Mouse (Mus musculus) frontal cortex, postnatal 14 days (tissue): ENCODE measurements around the gene Il6st.

Experiments used
- DNase-seq, 2 experiments: peaks; one replicate each; pipeline ENCODE4 v3.0.0; 2022; ENCODE audit warnings: low spot score in 2 of 2

Il6st gene

GRCm38 (mm10) chr13:112442867-112443529 lies 20.9 kb upstream of the Il6st start:
- DNase-seq = no peak

DNA sequence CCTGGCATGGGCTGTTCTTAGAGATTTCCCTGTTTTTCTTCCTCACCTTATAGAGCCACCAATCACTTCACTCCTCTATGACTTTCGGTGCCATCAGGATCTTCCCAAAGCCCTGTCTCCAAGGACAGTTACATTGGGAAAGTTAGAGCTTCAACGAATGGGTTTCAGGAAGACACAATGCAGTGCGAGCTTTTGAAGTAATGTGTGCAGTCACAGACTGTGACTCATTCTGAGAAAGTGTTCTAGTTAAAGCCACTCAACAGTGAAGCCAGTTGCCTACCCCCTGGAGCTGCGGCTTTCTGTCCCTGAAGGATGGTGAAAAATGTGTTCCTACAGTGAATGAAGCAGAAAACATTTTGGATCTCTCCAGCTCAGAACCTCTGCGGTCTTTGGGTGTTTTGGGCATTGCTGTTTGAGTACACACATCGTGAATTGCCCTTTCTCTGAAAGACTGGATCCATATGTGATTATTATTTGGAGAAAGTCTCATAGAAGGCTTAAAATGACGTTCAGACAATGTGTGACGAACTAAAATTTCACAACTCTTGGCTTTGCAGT lies 16.7 kb upstream of the Il6st start:
- no peak for DNase-seq

DNA sequence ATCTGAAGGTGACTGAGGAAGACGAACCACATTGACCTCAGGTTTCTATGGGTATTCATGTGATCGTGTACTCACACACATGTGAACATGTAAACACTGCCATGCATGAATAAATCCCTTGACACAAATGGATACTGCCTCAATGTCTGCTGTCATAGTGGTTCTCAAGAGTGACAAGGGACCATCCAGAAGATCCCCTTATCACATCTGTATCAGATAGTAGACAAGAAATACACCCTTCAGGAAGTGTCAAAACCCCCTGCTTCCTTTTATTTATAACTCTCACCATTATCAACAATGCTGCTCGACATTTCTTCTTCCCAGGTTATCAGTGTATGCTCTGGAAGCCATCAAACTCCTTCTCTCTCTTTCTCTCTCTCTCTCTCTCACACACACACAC lies 13.7 kb upstream of the Il6st start:
- no peak for DNase-seq

DNA sequence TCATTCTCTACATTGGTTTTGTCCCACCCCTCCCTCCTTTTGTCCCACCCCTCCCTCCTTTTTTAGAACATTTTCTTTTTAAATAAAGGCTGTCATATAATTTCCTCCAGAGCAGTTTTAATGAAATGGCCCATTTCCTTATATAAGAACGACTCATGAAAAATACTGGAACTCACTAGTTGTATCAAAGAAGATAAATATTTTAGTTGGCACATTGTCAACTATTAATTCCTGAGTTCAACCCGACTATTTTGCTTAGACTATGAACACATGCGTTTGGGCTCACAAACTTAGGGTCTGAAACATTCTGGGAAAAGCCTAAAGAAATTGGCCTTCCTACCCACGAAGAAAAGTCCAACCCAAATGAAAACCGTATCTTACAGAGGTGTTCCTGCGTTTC lies 6.5 kb upstream of the Il6st start:
- no peak for DNase-seq

DNA sequence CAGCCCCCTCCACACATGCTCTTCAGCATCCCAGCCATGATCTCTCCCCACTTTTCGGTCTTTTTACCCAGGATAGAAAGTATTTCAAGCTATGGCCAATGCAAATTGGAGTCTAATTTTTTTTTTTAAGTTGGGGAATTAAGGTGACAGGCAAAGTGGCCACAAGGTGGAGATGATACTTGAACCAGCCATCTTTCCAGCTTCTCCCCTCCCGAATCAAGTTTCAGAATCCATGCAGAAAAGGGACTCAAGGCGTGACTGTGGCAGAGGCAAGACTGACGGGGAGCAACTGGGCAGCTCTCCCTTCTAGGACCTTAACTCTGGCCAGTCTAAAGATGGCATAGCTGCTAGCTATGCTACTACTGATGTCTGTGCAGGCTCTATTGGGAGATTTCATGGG lies 5.9 kb upstream of the Il6st start:
- DNase-seq = no peak

DNA sequence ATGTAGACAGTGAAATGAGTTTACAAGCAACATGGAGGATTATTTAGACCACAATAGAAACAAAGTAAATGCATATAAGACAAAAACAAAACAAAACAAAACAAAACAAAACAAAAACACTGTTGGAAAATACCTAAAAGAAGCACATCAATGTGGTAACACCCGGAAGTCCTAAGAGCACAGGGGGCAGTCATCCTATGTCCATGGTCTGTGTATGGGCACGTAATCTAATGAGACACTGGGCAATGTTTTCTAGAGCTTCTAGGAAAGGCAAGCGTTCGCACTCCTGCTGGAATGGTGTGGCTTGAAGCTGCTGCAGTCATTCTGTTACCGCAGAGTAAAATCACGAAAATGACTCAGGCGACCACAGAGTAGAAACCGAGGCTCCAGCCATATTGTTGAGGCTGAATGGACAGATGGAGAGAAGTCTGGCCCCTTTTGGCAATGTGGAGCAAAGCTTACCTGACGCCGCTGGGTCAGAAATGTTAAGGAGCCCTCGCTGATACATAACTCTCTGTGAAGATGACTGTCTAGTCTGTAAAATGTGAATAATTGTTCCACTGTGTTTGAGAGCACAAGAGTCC lies 5.3 kb upstream of the Il6st start:
- DNase-seq = no peak

DNA sequence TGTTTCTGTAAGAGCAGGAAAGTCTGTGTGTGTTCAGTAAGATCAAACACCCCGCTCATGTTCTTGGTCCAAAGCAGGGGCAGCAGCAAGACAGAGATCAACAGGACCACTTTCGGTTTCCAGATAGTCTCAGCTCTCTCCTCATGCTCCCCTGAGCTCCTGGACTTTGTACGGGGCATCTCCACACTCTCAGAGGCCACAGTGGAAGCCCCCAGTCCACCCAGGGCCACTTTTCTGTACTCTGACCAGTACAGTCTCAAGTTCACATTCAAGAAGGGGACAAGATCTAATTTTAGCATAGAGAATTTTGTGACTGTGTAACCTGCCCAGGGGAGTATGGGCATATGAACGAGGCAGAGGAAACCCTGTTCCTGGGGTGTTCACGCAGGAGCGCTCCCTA lies 3.9 kb upstream of the Il6st start:
- no peak for DNase-seq

GRCm38 (mm10) chr13:112462411-112462987 lies 1.4 kb upstream of the Il6st start:
- no peak for DNase-seq

DNA sequence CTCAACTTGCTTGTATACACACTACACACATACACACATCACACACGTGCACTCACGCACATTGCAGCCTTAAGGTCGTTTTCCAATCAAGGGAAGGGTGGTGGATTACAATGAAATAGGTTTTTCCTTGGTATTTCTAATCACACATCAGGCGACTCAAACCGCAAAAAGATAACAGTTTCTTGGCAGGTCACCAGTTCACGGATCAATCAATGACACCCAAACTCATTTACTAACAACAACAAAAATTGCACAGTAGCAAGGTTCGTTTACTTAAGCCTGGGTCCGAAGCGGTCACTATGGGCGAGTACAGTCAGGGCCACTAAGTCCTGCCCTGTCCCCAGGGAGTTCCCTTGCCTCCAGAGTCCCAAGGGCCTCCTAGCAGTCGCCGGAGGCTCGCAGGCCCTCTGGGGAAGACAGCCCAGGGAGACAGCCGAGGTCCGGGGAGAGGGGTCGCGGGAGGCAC lies 500 bp upstream of the Il6st start:
- DNase-seq = no peak

DNA sequence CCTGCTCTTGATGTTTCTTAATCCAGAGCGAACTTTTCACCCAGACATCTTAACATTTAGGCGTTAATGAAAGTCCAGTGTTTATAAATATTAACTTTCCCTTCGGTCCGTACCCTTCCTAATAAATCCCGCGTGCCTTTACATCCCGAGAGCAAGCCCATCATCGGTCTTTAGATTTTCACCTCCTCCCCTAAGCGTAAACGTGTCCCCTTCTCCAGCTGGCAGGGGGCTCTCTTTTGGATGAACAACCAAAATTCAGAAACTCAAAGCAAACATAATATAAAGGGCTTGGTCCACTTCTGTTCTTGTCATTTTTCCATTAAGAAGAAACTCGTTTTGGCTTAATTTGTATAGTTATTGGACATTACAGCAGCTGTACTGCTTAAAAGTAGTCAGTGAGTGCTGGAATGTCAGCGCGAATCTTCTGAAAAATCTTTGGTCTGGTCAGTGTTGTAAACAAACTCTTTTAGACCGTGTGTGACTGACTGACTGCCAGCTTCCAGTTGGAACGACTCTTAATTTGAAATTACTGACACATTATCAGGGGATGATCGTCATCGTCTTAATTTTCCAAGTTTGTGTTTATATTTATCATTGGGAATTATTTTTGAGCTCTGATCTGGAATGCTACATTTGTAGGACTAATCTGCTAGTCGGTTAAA lies 887 bp downstream of the Il6st start:
- no peak for DNase-seq

DNA sequence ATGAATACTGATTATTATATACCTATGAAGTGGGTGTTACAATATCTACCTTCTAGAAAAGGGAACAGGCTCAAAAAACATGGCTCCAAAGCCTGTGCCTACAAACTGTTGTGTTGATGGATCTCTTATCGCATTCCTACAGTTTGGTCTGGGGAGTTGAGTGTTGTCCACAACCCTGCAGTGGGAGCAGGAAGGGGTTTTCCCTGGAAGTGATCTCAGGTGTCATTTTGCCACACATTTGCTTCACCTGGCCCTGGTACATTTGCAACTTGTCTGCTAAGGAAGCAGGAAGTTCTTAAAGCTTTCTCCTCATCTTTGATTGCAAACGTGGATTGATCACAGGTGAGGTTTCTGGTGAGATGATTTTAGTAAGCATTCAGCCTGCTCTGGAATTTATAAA lies 1.7 kb downstream of the Il6st start:
- no peak for DNase-seq

DNA sequence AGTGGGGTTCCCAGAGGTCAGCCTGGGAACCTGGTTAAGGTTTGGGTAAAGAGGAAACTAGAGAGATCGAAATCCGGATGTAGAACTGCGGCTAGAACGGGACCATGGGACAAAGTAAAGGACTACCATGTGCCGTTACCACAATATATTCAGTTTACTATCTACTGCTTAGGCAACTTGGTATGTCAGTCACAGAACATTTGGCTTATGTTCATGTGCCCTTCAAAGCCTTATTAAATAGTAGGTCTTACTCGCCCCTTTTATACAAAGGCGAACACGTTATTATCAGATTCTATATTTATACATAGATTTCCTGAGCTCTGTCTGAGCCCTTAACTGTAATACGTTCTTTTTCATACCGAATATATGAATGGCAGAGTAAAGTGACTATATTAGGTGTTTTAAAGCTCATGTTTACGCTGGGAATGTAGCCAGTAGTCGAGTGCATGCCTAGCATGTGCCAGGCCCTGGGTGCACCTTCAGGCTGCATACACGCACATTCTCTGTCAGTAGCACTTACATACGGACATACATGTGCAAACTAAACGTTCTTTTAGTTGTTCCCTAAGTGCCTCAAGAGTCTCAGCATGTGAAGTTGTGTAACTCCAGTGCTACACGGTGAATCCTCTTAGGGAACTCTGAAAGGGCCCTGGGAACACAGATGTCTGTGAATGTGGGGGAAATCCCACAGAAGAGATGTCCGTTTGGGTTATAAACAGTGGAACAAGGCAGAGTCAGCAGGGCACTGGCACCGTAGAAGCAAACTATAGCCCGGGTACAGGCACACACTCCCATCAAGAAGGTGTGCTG lies 2.5 kb downstream of the Il6st start:
- DNase-seq = no peak

DNA sequence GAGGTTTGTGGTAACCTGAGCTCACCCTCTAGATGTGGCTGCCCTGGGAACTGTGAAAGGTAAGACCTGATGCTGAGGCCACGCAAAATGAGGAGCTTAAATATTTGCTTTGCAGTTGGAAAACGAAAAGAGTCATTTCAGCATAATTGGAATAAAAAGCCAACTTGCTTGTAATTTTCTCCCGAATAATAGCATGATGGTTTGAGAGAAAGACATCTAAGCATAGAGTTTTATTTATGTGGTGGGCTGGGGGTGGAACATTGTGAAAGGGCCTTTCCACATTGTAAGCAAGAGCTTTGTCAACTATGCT lies 3.0 kb downstream of the Il6st start:
- DNase-seq = no peak

- DNase-seq = no peak
These were observed 3.5 kb downstream of the Il6st start for GRCm38 (mm10) chr13:112467384-112467783.

GRCm38 (mm10) chr13:112469491-112469890 lies 5.6 kb downstream of the Il6st start:
- no peak for DNase-seq

DNA sequence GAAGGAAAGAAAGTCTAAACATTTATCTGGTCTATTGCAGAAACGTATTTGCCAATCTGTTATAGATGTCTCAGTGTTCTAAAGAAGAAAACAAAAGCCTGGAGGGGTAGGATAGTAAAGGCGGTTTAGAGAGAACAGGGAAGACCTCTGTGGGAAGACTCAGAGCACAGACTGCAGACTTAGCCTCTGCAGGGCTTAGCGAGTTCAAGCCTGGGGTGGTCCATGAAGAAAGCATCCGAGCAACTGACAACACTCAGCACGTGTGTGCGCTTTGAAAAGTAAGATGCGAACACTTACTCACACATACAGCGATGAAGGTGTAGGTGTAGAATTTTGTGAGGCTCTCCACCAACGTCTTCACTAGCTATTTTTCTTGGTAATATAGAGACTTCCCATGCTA lies 7.3 kb downstream of the Il6st start:
- DNase-seq = no peak

GRCm38 (mm10) chr13:112472401-112473023 lies 8.6 kb downstream of the Il6st start:
- DNase-seq = no peak

DNA sequence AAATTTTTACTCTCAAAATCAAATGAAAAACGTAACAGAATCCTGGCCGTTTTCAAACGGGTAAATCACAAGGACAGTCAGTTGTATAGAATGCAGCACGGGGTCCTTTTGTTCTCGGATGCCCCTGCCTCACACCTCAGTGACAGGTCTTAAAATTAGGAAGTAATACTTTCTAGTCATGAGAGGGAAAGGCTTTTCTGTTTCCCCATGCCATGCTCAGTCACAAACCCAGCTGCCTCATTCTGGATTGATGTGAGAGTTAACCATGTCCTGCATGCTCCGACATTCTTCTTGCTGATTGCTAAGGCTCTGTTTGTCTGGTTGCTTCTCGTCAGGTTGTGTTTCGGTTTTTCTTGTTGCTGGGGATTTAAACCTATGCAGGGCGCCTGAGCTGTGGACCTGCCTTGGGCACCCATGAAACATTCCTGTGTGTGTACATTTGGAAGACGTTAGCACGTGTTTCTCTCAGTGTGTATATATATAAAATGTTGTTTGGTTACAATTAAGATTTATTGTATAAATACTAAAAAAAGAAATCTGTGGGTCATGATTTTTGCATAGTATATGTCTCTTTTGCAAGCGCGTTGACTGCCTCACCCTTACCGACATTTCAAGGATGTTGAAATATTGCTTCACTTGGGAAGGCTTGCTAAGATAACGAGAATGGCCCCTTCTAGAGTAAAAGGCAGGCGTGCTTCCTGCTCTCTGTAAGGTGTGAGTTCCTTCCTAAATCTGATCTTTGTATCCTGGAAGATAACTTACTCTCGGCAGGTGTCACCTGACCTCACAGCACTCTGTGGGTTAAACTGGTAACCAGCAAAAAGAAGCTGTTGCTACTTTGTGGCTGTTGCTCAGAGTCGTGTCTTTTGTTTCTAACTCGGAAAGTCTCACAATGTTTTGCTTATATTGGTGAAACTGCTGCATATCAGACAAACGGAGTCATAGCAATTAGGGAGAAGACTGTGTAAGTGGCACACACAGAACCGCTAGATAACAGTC lies 10.2 kb downstream of the Il6st start:
- DNase-seq = no peak

GRCm38 (mm10) chr13:112479032-112479431 lies 15.2 kb downstream of the Il6st start:
- DNase-seq = no peak

DNA sequence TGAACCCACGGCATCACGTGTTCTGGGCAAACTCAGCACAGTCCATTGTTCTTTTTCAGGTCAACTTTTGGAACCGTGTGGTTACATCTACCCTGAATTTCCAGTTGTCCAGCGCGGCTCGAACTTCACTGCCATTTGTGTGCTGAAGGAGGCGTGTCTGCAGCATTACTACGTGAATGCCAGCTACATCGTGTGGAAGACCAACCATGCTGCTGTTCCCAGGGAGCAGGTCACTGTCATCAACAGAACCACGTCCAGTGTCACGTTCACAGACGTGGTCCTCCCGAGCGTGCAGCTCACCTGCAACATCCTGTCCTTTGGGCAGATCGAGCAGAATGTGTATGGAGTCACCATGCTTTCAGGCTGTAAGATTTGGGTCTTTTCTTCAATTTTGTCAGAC lies 16.1 kb downstream of the Il6st start:
- no peak for DNase-seq
